In the genomic region with DNA sequence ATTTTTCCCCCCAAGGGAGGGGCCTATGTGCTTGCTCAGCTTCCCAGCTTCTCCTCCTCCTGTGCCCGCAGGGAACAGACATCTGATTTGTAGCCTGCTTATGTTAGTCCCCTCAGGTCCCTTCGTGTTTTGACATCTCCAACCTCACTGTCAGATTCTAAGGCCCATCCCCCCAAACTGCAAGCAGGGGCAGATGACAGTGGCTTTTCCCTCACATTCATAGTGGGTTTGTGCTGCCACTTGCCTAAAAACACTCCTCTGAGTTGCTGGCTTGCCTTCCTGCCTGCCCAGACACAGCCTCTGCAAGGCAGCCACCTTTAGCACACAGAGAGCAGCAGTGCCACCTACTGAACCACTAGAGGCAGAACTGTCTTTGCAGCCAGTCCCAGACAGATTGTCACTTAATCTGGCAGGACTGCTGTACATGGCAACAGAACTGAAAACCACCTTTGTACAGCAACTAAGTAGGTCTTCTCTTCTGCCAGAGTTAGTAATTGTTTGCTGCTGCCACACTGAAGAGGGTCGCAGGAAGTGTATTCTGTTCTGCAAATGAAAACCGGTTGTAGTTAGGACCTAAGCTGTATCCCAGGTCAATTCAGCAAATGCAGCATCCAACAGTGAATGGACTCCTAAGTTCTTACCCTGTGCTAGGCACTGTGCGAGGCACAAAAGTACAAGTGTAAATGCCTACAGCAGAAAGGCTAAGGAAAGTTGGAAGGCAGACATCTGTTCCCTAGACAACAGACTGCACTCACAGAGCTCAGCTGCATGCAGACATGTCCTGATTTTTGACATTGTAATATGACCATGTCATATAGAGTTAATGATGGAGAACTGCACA, we compare ENCODE assay signal across 8 mouse cellular contexts.
DNase-seq lines count a peak whose midpoint lies in the region; ATAC-seq and TF ChIP-seq lines count a peak whose summit lies in the region.

No protein-coding gene starts in this region.

- H3K4me3 ChIP-seq in gastrocnemius, adult 2 months, result no peak overlapping the region
- no peak overlapping the region for H3K4me3 ChIP-seq in hindbrain, postnatal 0 days (ENCODE audit: low read length)

- H3K36me3 ChIP-seq in hindbrain, postnatal 0 days (ENCODE audit: insufficient read depth, low read length), result no peaks in the 10 kb centered on the region

- H3K9ac ChIP-seq in hindbrain, postnatal 0 days (replicated peaks; ENCODE audit: low read length), result no peak overlapping the region

- H3K27ac ChIP-seq in gastrocnemius, adult 2 months, result no peak overlapping the region
- H3K27ac ChIP-seq in hindbrain, postnatal 0 days, result no peak overlapping the region

- peak; percentile 92 for TF ChIP-seq CTCF in gastrocnemius, adult 2 months (IDR thresholded peaks at IDR 0.05)
- peak; percentile 95 for TF ChIP-seq CTCF in hindbrain, postnatal 0 days (IDR thresholded peaks at IDR 0.05; ENCODE audit: low read depth)

- H3K9me3 ChIP-seq in hindbrain, postnatal 0 days (ENCODE audit: low read length), result no peaks in the 10 kb centered on the region

- no peaks in the 10 kb centered on the region for H3K4me1 ChIP-seq in hindbrain, postnatal 0 days (ENCODE audit: insufficient read depth, low read length)

- peak; percentile 96 for ATAC-seq in hindbrain, postnatal 0 days
- ATAC-seq in megakaryocyte progenitor cell, adult 5-6 weeks (replicated peaks; ENCODE audit: poor library complexity), result peak; percentile 98
- ATAC-seq in monocyte, adult 5-6 weeks (replicated peaks; ENCODE audit: insufficient number of reproducible peaks, low FRiP score, low TSS enrichment, poor library complexity, severe bottlenecking), result no peak; the same call in 1 of the 2 replicates

- no peaks in the 10 kb centered on the region for H3K27me3 ChIP-seq in hindbrain, postnatal 0 days (ENCODE audit: insufficient read depth, low read length)

- 15% methylated on average over 5 of the region's 5 CpGs for WGBS in hindbrain, postnatal 0 days

- H3K4me2 ChIP-seq in hindbrain, postnatal 0 days (ENCODE audit: low read depth, low read length), result no peak overlapping the region

- intact Hi-C loops in gastrocnemius, adult 2 months (cut with DNase I), result loop anchor here (1.0 kb wide), 1 partner anchor 137 kb away; no protein-coding TSS in a partner anchor

- DNase-seq in T-cell, adult 2 months (ENCODE audit: low spot score), result peak; percentile 43
- peak; percentile 55 to 61 for DNase-seq in cerebellum, postnatal 36 days
- DNase-seq in gastrocnemius, adult 2 months, result peak; percentile 66
- peak; percentile 86 for DNase-seq in hindbrain, postnatal 0 days (ENCODE audit: low spot score)
- DNase-seq in left cerebral cortex, adult 18-20 months (ENCODE audit: low spot score in 2 of 2), result peak; percentile 57 to 77
- DNase-seq in right cerebral cortex, postnatal 25 days, result peak; percentile 63
